Mouse (Mus musculus): ENCODE results near the gene C3ar1. TPM values are rescaled to one million over a fixed set of nuclear protein-coding genes. Genes with fewer than 3 reads are reported as not detected.

C3ar1 gene
- polyA plus RNA-seq, 1 experiment from 2014 or later: 1.8 TPM

GRCm38 (mm10) chr6:122867914-122868313 lies 12.0 kb upstream of the C3ar1 start:
- Histone ChIP-seq H3K9ac (replicated peaks) (no peak overlapping the region), H3K27ac (replicated peaks) (no peak overlapping the region), H3K9me3 (no peaks in the 10 kb centered on the region), H3K4me1 (no peaks in the 10 kb centered on the region), H3K4me2 (replicated peaks) (no peak overlapping the region), H3K27me3 (0 out of 2 replicates have a peak, but pooled peaks cover 4% of the 10 kb centered on the region), H3K4me3 (no peak overlapping the region), H3K36me3 (no peaks in the 10 kb centered on the region)
- ATAC-seq (ENCODE audit: low FRiP score, low read depth): no peak
- 70% methylated on average over 4 of the region's 4 CpGs for WGBS

- no peaks in the 10 kb centered on the region for H3K27me3 ChIP-seq
- H3K4me2 ChIP-seq (replicated peaks): no peak overlapping the region
- H3K9me3 ChIP-seq: peaks cover 18% of the 10 kb centered on the region; the same call in 1 of the 2 replicates
- no peak for ATAC-seq (ENCODE audit: low FRiP score, low read depth)
- no peak overlapping the region for H3K9ac ChIP-seq (replicated peaks)
- 84% methylated on average over 1 of the region's 1 CpGs for WGBS
- H3K4me3 ChIP-seq: no peak overlapping the region
- H3K4me1 ChIP-seq: no peaks in the 10 kb centered on the region
- no peaks in the 10 kb centered on the region for H3K36me3 ChIP-seq
- H3K27ac ChIP-seq (replicated peaks): no peak overlapping the region
Measured at GRCm38 (mm10) chr6:122862871-122863270, 6.9 kb upstream of the C3ar1 start.

- no peak for ATAC-seq (ENCODE audit: low FRiP score, low read depth)
- WGBS: 84% methylated on average over 6 of the region's 6 CpGs
- no peak overlapping the region for H3K9ac ChIP-seq (replicated peaks)
- H3K4me1 ChIP-seq: no peaks in the 10 kb centered on the region
- H3K4me3 ChIP-seq: no peak overlapping the region
- no peaks in the 10 kb centered on the region for H3K36me3 ChIP-seq
- H3K9me3 ChIP-seq: peaks cover 18% of the 10 kb centered on the region; the same call in 1 of the 2 replicates
- H3K4me2 ChIP-seq (replicated peaks): no peak overlapping the region
- H3K27me3 ChIP-seq: no peaks in the 10 kb centered on the region
- no peak overlapping the region for H3K27ac ChIP-seq (replicated peaks)
Measured at GRCm38 (mm10) chr6:122862434-122862833, 6.5 kb upstream of the C3ar1 start.

GRCm38 (mm10) chr6:122854552-122854951 lies 1.4 kb downstream of the C3ar1 start:
- Histone ChIP-seq H3K27ac (replicated peaks) (no peak overlapping the region), H3K36me3 (no peaks in the 10 kb centered on the region), H3K9me3 (no peaks in the 10 kb centered on the region), H3K4me2 (replicated peaks) (no peak overlapping the region), H3K4me3 (no peak overlapping the region), H3K27me3 (no peaks in the 10 kb centered on the region), H3K4me1 (no peaks in the 10 kb centered on the region), H3K9ac (replicated peaks) (no peak overlapping the region)
- no peak for ATAC-seq (ENCODE audit: low FRiP score, low read depth)
- 81% methylated on average over 12 of the region's 12 CpGs for WGBS

GRCm38 (mm10) chr6:122852696-122853095 lies 3.3 kb downstream of the C3ar1 start:
- Histone ChIP-seq H3K27me3 (no peaks in the 10 kb centered on the region), H3K4me1 (no peaks in the 10 kb centered on the region), H3K9ac (replicated peaks) (no peak overlapping the region), H3K4me2 (replicated peaks) (no peak overlapping the region), H3K4me3 (no peak overlapping the region), H3K36me3 (no peaks in the 10 kb centered on the region), H3K9me3 (no peaks in the 10 kb centered on the region), H3K27ac (replicated peaks) (no peak overlapping the region)
- ATAC-seq (ENCODE audit: low FRiP score, low read depth): no peak
- 89% methylated on average over 2 of the region's 2 CpGs for WGBS

GRCm38 (mm10) chr6:122843759-122844158 lies 12.2 kb downstream of the C3ar1 start:
- no peak for ATAC-seq (ENCODE audit: low FRiP score, low read depth)
- no peak overlapping the region for H3K27ac ChIP-seq (replicated peaks)
- no peak overlapping the region for H3K4me2 ChIP-seq (replicated peaks)
- H3K9me3 ChIP-seq: no peaks in the 10 kb centered on the region
- peaks cover 36% of the 10 kb centered on the region for H3K36me3 ChIP-seq
- H3K9ac ChIP-seq (replicated peaks): no peak overlapping the region
- no peaks in the 10 kb centered on the region for H3K4me1 ChIP-seq
- WGBS: 86% methylated on average over 6 of the region's 6 CpGs
- no peaks in the 10 kb centered on the region for H3K27me3 ChIP-seq
- H3K4me3 ChIP-seq: no peak overlapping the region

- no peaks in the 10 kb centered on the region for H3K4me1 ChIP-seq
- no peaks in the 10 kb centered on the region for H3K27me3 ChIP-seq
- H3K9ac ChIP-seq (replicated peaks): no peak overlapping the region
- ATAC-seq (ENCODE audit: low FRiP score, low read depth): no peak
- peaks cover 64% of the 10 kb centered on the region for H3K36me3 ChIP-seq
- H3K9me3 ChIP-seq: no peaks in the 10 kb centered on the region
- H3K4me2 ChIP-seq (replicated peaks): no peak overlapping the region
- 94% methylated on average over 5 of the region's 5 CpGs for WGBS
- no peak overlapping the region for H3K27ac ChIP-seq (replicated peaks)
- H3K4me3 ChIP-seq: no peak overlapping the region
Measured at GRCm38 (mm10) chr6:122837539-122837938, 18.4 kb downstream of the C3ar1 start.

GRCm38 (mm10) chr6:122836974-122837373 lies 19.0 kb downstream of the C3ar1 start:
- Histone ChIP-seq H3K27ac (replicated peaks) (no peak overlapping the region), H3K4me1 (no peaks in the 10 kb centered on the region), H3K4me2 (replicated peaks) (no peak overlapping the region), H3K9me3 (no peaks in the 10 kb centered on the region), H3K9ac (replicated peaks) (no peak overlapping the region), H3K27me3 (no peaks in the 10 kb centered on the region), H3K36me3 (peaks cover 67% of the 10 kb centered on the region), H3K4me3 (no peak overlapping the region)
- ATAC-seq (ENCODE audit: low FRiP score, low read depth): no peak
- WGBS: 95% methylated on average over 3 of the region's 3 CpGs

GRCm38 (mm10) chr6:122834365-122834764 lies 21.6 kb downstream of the C3ar1 start:
- no peak overlapping the region for H3K27ac ChIP-seq (replicated peaks)
- H3K4me3 ChIP-seq: no peak overlapping the region
- no peak for ATAC-seq (ENCODE audit: low FRiP score, low read depth)
- WGBS: 75% methylated on average over 4 of the region's 4 CpGs
- H3K9ac ChIP-seq (replicated peaks): no peak overlapping the region
- H3K4me2 ChIP-seq (replicated peaks): no peak overlapping the region
- no peaks in the 10 kb centered on the region for H3K4me1 ChIP-seq
- H3K27me3 ChIP-seq: no peaks in the 10 kb centered on the region
- no peaks in the 10 kb centered on the region for H3K9me3 ChIP-seq
- H3K36me3 ChIP-seq: peaks cover 45% of the 10 kb centered on the region

GRCm38 (mm10) chr6:122832880-122833279 lies 23.1 kb downstream of the C3ar1 start:
- 89% methylated on average over 7 of the region's 7 CpGs for WGBS
- H3K4me3 ChIP-seq: no peak overlapping the region

GRCm38 (mm10) chr6:122828086-122828485 lies 27.9 kb downstream of the C3ar1 start:
- no peak overlapping the region for H3K4me2 ChIP-seq (replicated peaks)
- peaks cover 13% of the 10 kb centered on the region for H3K4me1 ChIP-seq
- no peak overlapping the region for H3K4me3 ChIP-seq
- H3K27me3 ChIP-seq: peaks cover 15% of the 10 kb centered on the region; the same call in 1 of the 2 replicates
- no peaks in the 10 kb centered on the region for H3K9me3 ChIP-seq
- no peak overlapping the region for H3K27ac ChIP-seq (replicated peaks)
- 41% methylated on average over 13 of the region's 13 CpGs for WGBS
- H3K9ac ChIP-seq (replicated peaks): no peak overlapping the region
- H3K36me3 ChIP-seq: peaks cover 8% of the 10 kb centered on the region
- ATAC-seq (ENCODE audit: low FRiP score, low read depth): no peak

More at GRCm38 (mm10) chr6:122832880-122833279, 23.1 kb downstream of the C3ar1 start:
- H3K9me3 ChIP-seq: no peaks in the 10 kb centered on the region
- no peaks in the 10 kb centered on the region for H3K4me1 ChIP-seq
- H3K27ac ChIP-seq (replicated peaks): no peak overlapping the region
- H3K9ac ChIP-seq (replicated peaks): no peak overlapping the region
- H3K4me2 ChIP-seq (replicated peaks): no peak overlapping the region
- no peak for ATAC-seq (ENCODE audit: low FRiP score, low read depth)
- no peaks in the 10 kb centered on the region for H3K27me3 ChIP-seq
- H3K36me3 ChIP-seq: peaks cover 34% of the 10 kb centered on the region

- Histone ChIP-seq H3K9ac (replicated peaks) (peak overlapping the region; percentile 46), H3K4me3 (peak overlapping the region; percentile 38), H3K4me1 (peaks cover 21% of the 10 kb centered on the region), H3K27ac (replicated peaks) (no peak overlapping the region), H3K9me3 (no peaks in the 10 kb centered on the region), H3K27me3 (peaks cover 15% of the 10 kb centered on the region; the same call in 1 of the 2 replicates), H3K4me2 (replicated peaks) (peak overlapping the region; percentile 65), H3K36me3 (no peaks in the 10 kb centered on the region; the same call in 1 of the 2 replicates)
- ATAC-seq (ENCODE audit: low FRiP score, low read depth): peak; percentile 59
- WGBS: 2% methylated on average over 29 of the region's 29 CpGs
Measured at GRCm38 (mm10) chr6:122825923-122826742, 29.8 kb downstream of the C3ar1 start.

All from midbrain, embryonic 12.5 days (tissue).